ENCODE assay signal across 10 mouse cellular contexts in the genomic region with DNA sequence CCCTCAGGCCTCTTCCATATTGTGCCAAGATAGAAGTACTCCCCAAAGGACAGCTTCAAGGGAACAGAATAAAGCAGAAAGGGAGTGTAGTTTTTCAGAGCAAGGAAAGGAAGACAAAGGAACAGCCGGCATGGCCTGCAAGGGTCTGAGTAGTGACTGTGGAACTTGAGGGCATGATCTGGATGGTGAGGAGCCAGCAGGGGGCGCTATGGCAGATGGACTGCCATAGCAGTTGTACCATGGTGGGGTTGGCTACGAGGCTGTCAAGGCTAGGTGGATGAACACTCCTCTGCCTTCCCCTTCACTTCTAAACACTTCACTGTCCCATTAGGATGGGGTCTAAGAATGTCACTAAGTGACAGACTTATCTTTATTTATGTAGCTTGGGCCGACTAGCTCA. TPM values are rescaled to one million over a fixed set of nuclear protein-coding genes. Genes with fewer than 3 reads are reported as not detected.
DNase-seq lines count a peak whose midpoint lies in the region; ATAC-seq and TF ChIP-seq lines count a peak whose summit lies in the region.
"Had no signal": no experiment of that assay in that cellular context is flagged by ENCODE, and none has a peak within 500 bp of the region (broad histone marks: within the 10 kb centered on the region; RNA-seq: fewer than 3 reads in every experiment).

No protein-coding gene starts in this region.

- H3K79me2 ChIP-seq in CH12.LX (replicated peaks; ENCODE audit: control insufficient read depth, extremely low read depth, insufficient read depth, poor library complexity, severe bottlenecking), result no peaks in the 10 kb centered on the region

- no peak overlapping the region for H3K4me3 ChIP-seq in kidney, postnatal 0 days (replicated peaks; ENCODE audit: low read depth, low read length)
- no peak overlapping the region for H3K4me3 ChIP-seq in kidney, embryonic 16.5 days (ENCODE audit: low read length)
- no peak overlapping the region for H3K4me3 ChIP-seq in CH12.LX (replicated peaks in 1 of 3; ENCODE audit: low read depth in 2 of 3, low read length in 2 of 3, poor library complexity in 1 of 3)
- H3K4me3 ChIP-seq in limb, embryonic 11.5 days (ENCODE audit: low read depth, low read length), result no peak overlapping the region
- H3K4me3 ChIP-seq: forebrain, embryonic 13.5 days had no signal

- no peak for ATAC-seq in kidney, postnatal 0 days (replicated peaks; ENCODE audit: low FRiP score, low read depth)
- ATAC-seq in kidney, embryonic 16.5 days (ENCODE audit: low FRiP score, low TSS enrichment), result no peak
- ATAC-seq in limb, embryonic 11.5 days (ENCODE audit: insufficient number of reproducible peaks, low FRiP score, low TSS enrichment, low read depth), result no peak
- ATAC-seq: forebrain, embryonic 13.5 days had no signal

- in situ Hi-C loops in CH12.LX (cut with MboI; ENCODE audit: low pct_ligation_motif_present, low pct_unique_long_range_greater_than_20kb, low sequenced_read_pairs), result no loop called here

- H3K4me2 ChIP-seq in kidney, postnatal 0 days (ENCODE audit: low read length), result no peak overlapping the region
- H3K4me2 ChIP-seq in kidney, embryonic 16.5 days (replicated peaks; ENCODE audit: low read depth, low read length), result no peak overlapping the region
- no peak overlapping the region for H3K4me2 ChIP-seq in CH12.LX (ENCODE audit: insufficient read depth, low read depth, poor library complexity, severe bottlenecking)
- H3K4me2 ChIP-seq in limb, embryonic 11.5 days (ENCODE audit: low read depth, severe bottlenecking), result no peak overlapping the region
- H3K4me2 ChIP-seq: forebrain, embryonic 13.5 days had no signal

- TF ChIP-seq CTCF in kidney, postnatal 0 days (IDR thresholded peaks at IDR 0.05; ENCODE audit: low read depth), result peak; percentile 41; the same call in 1 of the 2 replicates
- TF ChIP-seq CTCF in CH12.LX (conservative IDR thresholded peaks at IDR 0.05 in 1 of 2, IDR thresholded peaks at IDR 0.05 in 1 of 2; ENCODE audit: low read depth in 2 of 2, low read length in 2 of 2), result peak; percentile 72 to 76

- H3K9me3 ChIP-seq in kidney, postnatal 0 days (replicated peaks; ENCODE audit: low read length), result no peaks in the 10 kb centered on the region
- no peaks in the 10 kb centered on the region for H3K9me3 ChIP-seq in kidney, embryonic 16.5 days (ENCODE audit: low read length)
- H3K9me3 ChIP-seq in CH12.LX (replicated peaks; ENCODE audit: low read length), result peaks cover 6% of the 10 kb centered on the region
- H3K9me3 ChIP-seq in limb, embryonic 11.5 days (ENCODE audit: control insufficient read depth, low read length), result no peaks in the 10 kb centered on the region
- H3K9me3 ChIP-seq: forebrain, embryonic 13.5 days had no signal

- WGBS in kidney, postnatal 0 days, result 50% methylated on average over 4 of the region's 4 CpGs
- 47% methylated on average over 4 of the region's 4 CpGs for WGBS in kidney, embryonic 16.5 days
- WGBS in limb, embryonic 11.5 days, result 55% methylated on average over 4 of the region's 4 CpGs

- no peak for TF ChIP-seq POLR2A in CH12.LX (IDR thresholded peaks at IDR 0.05; ENCODE audit: low read depth, low read length)

- TF ChIP-seq RAD21 in CH12.LX (IDR thresholded peaks at IDR 0.05; ENCODE audit: low read depth, low read length), result peak; percentile 14; the same call in 1 of the 2 replicates

- no peaks in the 10 kb centered on the region for H3K36me3 ChIP-seq in kidney, postnatal 0 days (ENCODE audit: insufficient read depth, low read length)
- no peaks in the 10 kb centered on the region for H3K36me3 ChIP-seq in kidney, embryonic 16.5 days (ENCODE audit: insufficient read depth, low read length)
- H3K36me3 ChIP-seq in CH12.LX (replicated peaks in 1 of 2; ENCODE audit: control insufficient read depth in 1 of 2, insufficient read depth in 1 of 2, low read length in 1 of 2), result no peaks in the 10 kb centered on the region
- H3K36me3 ChIP-seq in limb, embryonic 11.5 days (ENCODE audit: control insufficient read depth, insufficient read depth, low read length), result no peaks in the 10 kb centered on the region

- H3K27me3 ChIP-seq in kidney, postnatal 0 days (ENCODE audit: insufficient read depth, low read length), result no peaks in the 10 kb centered on the region
- H3K27me3 ChIP-seq in kidney, embryonic 16.5 days (ENCODE audit: insufficient read depth, low read length), result no peaks in the 10 kb centered on the region
- peaks cover 52% of the 10 kb centered on the region for H3K27me3 ChIP-seq in CH12.LX (replicated peaks)
- no peaks in the 10 kb centered on the region for H3K27me3 ChIP-seq in limb, embryonic 11.5 days (ENCODE audit: control insufficient read depth, insufficient read depth, low read length)
- H3K27me3 ChIP-seq: forebrain, embryonic 13.5 days had no signal

- dilution Hi-C loops in CH12.LX (cut with MboI; ENCODE audit: extremely low pct_ligation_motif_present, extremely low pct_unique_long_range_greater_than_20kb, low sequenced_read_pairs), result no loop called here

- no peak for TF ChIP-seq EP300 in CH12.LX (IDR thresholded peaks at IDR 0.05; ENCODE audit: low read length)

- H3K27ac ChIP-seq in kidney, postnatal 0 days, result no peak overlapping the region
- H3K27ac ChIP-seq in kidney, embryonic 16.5 days (ENCODE audit: low read length), result no peak overlapping the region
- no peak overlapping the region for H3K27ac ChIP-seq in CH12.LX (ENCODE audit: insufficient read depth, low read depth)
- H3K27ac ChIP-seq in limb, embryonic 11.5 days (replicated peaks; ENCODE audit: low read depth, low read length), result no peak overlapping the region
- H3K27ac ChIP-seq: forebrain, embryonic 13.5 days; macrophage had no signal

- no peaks in the 10 kb centered on the region for H3K4me1 ChIP-seq in kidney, postnatal 0 days (replicated peaks; ENCODE audit: insufficient read depth, low read length)
- no peaks in the 10 kb centered on the region for H3K4me1 ChIP-seq in kidney, embryonic 16.5 days (ENCODE audit: insufficient read depth, low read length)
- no peaks in the 10 kb centered on the region for H3K4me1 ChIP-seq in CH12.LX (ENCODE audit: control insufficient read depth in 1 of 2, insufficient read depth in 2 of 2)
- no peaks in the 10 kb centered on the region for H3K4me1 ChIP-seq in limb, embryonic 11.5 days (ENCODE audit: control insufficient read depth, insufficient read depth, low read length)
- H3K4me1 ChIP-seq: forebrain, embryonic 13.5 days had no signal

- H3K9ac ChIP-seq in kidney, postnatal 0 days (ENCODE audit: low read depth, low read length), result no peak overlapping the region
- no peak overlapping the region for H3K9ac ChIP-seq in kidney, embryonic 16.5 days (replicated peaks; ENCODE audit: low read length)
- H3K9ac ChIP-seq in CH12.LX (ENCODE audit: insufficient read depth, low read depth), result no peak overlapping the region
- no peak overlapping the region for H3K9ac ChIP-seq in limb, embryonic 11.5 days (ENCODE audit: low read length)
- H3K9ac ChIP-seq: forebrain, embryonic 13.5 days had no signal

- no peak for DNase-seq in kidney, postnatal 0 days (ENCODE audit: low spot score)
- peak; percentile 33 for DNase-seq in CH12.LX (ENCODE audit: extremely low read depth)
- DNase-seq in ZHBTc4 (ENCODE audit: low read depth, low spot score), result peak; percentile 69
- DNase-seq in limb, embryonic 11.5 days (ENCODE audit: low spot score), result peak; percentile 43
- no peak for DNase-seq in spleen, postnatal 14 days (ENCODE audit: low spot score in 2 of 2)
- DNase-seq in left cerebral cortex, adult 8-10 months (ENCODE audit: low spot score in 2 of 2), result no peak
- no peak for DNase-seq in ovary, postnatal 14 days (ENCODE audit: low spot score)

RNA-seq across cellular contexts. Expression of a gene that starts 3.0 kb away (rescaled TPM):
- polyA plus RNA-seq in kidney, postnatal 0 days (2015; fragmentation: Nextera tagmentation; extraction: Ambion mirVana), result not detected in 2 replicates
- not detected in 2 replicates for polyA plus RNA-seq in kidney, embryonic 16.5 days (2015; fragmentation: Nextera tagmentation; extraction: Ambion mirVana)
- not detected in 2 replicates for total RNA-seq in CH12.LX (2012; rRNA removed)
- not detected in 2 replicates for total RNA-seq in CH12.LX (2014; rRNA removed)
- not detected in 2 replicates for polyA plus RNA-seq in CH12.LX (2012; ENCODE audit: insufficient read length, low read depth)
- not detected in 2 replicates for polyA plus RNA-seq in limb, embryonic 11.5 days (2014; fragmentation: Nextera tagmentation; extraction: Ambion mirVana)
- not detected for total RNA-seq in left cerebral cortex, adult 8-10 months (2022)
- polyA plus RNA-seq: forebrain, embryonic 13.5 days; macrophage had no signal

RNA-seq across cellular contexts. Expression of a gene that starts 8.8 kb away (rescaled TPM):
- not detected in 2 replicates for polyA plus RNA-seq in kidney, postnatal 0 days (2015; fragmentation: Nextera tagmentation; extraction: Ambion mirVana)
- not detected in 2 replicates for polyA plus RNA-seq in kidney, embryonic 16.5 days (2015; fragmentation: Nextera tagmentation; extraction: Ambion mirVana)
- total RNA-seq in CH12.LX (2012; rRNA removed) (not detected in 2 replicates), CH12.LX (2014; rRNA removed) (not detected in 2 replicates)
- not detected in 2 replicates for polyA plus RNA-seq in CH12.LX (2012; ENCODE audit: insufficient read length, low read depth)
- polyA plus RNA-seq in limb, embryonic 11.5 days (2014; fragmentation: Nextera tagmentation; extraction: Ambion mirVana), result not detected in 2 replicates
- total RNA-seq in left cerebral cortex, adult 8-10 months (2022), result not detected
- polyA plus RNA-seq: forebrain, embryonic 13.5 days; macrophage had no signal

RNA-seq across cellular contexts. Expression of a gene that starts 13.2 kb away (rescaled TPM):
- polyA plus RNA-seq in kidney, postnatal 0 days (2015; fragmentation: Nextera tagmentation; extraction: Ambion mirVana), result not detected in 2 replicates
- polyA plus RNA-seq in kidney, embryonic 16.5 days (2015; fragmentation: Nextera tagmentation; extraction: Ambion mirVana), result not detected in 2 replicates
- total RNA-seq in CH12.LX (2012; rRNA removed), result not detected in 2 replicates
- not detected in 2 replicates for total RNA-seq in CH12.LX (2014; rRNA removed)
- not detected in 2 replicates for polyA plus RNA-seq in CH12.LX (2012; ENCODE audit: insufficient read length, low read depth)
- not detected in 2 replicates for polyA plus RNA-seq in limb, embryonic 11.5 days (2014; fragmentation: Nextera tagmentation; extraction: Ambion mirVana)
- not detected for total RNA-seq in left cerebral cortex, adult 8-10 months (2022)
- polyA plus RNA-seq: forebrain, embryonic 13.5 days; macrophage had no signal

RNA-seq across cellular contexts. Expression of a gene that starts 13.6 kb away (rescaled TPM):
- not detected in 2 replicates for polyA plus RNA-seq in kidney, postnatal 0 days (2015; fragmentation: Nextera tagmentation; extraction: Ambion mirVana)
- polyA plus RNA-seq in kidney, embryonic 16.5 days (2015; fragmentation: Nextera tagmentation; extraction: Ambion mirVana), result not detected in 2 replicates
- total RNA-seq in CH12.LX (2012; rRNA removed) (not detected in 2 replicates), CH12.LX (2014; rRNA removed) (not detected in 2 replicates)
- not detected in 2 replicates for polyA plus RNA-seq in CH12.LX (2012; ENCODE audit: insufficient read length, low read depth)
- polyA plus RNA-seq in limb, embryonic 11.5 days (2014; fragmentation: Nextera tagmentation; extraction: Ambion mirVana), result not detected in 2 replicates
- not detected for total RNA-seq in left cerebral cortex, adult 8-10 months (2022)
- polyA plus RNA-seq: forebrain, embryonic 13.5 days; macrophage had no signal

RNA-seq across cellular contexts. Expression of a gene that starts 18.0 kb away (rescaled TPM):
- not detected in 2 replicates for polyA plus RNA-seq in kidney, postnatal 0 days (2015; fragmentation: Nextera tagmentation; extraction: Ambion mirVana)
- polyA plus RNA-seq in kidney, embryonic 16.5 days (2015; fragmentation: Nextera tagmentation; extraction: Ambion mirVana), result not detected in 2 replicates
- total RNA-seq in CH12.LX (2012; rRNA removed), result not detected in 2 replicates
- not detected in 2 replicates for total RNA-seq in CH12.LX (2014; rRNA removed)
- polyA plus RNA-seq in CH12.LX (2012; ENCODE audit: insufficient read length, low read depth), result not detected in 2 replicates
- polyA plus RNA-seq in limb, embryonic 11.5 days (2014; fragmentation: Nextera tagmentation; extraction: Ambion mirVana), result not detected in 2 replicates
- total RNA-seq in left cerebral cortex, adult 8-10 months (2022), result not detected
- polyA plus RNA-seq: forebrain, embryonic 13.5 days; macrophage had no signal

Comparison
In these comparisons a context has a peak if more than half of its experiments do, and no peak if none do; other contexts are left out.
1. DNase-seq: peak in CH12.LX (single experiment), ZHBTc4 (single experiment) and limb, embryonic 11.5 days (single experiment); none in kidney, postnatal 0 days (single experiment), spleen, postnatal 14 days (0 of 2), left cerebral cortex, adult 8-10 months (0 of 2) and ovary, postnatal 14 days (single experiment).